Mouse (Mus musculus): ENCODE measurements around the gene Snrnp27. TPM values are rescaled to one million over a fixed set of nuclear protein-coding genes. Genes with fewer than 3 reads are reported as not detected.
A peak's percentile ranks its signal among the peaks of the same experiment; 100 is the strongest.

Gene Snrnp27
- polyA plus RNA-seq, 1 experiment from 2014 or later = 137 TPM

DNA sequence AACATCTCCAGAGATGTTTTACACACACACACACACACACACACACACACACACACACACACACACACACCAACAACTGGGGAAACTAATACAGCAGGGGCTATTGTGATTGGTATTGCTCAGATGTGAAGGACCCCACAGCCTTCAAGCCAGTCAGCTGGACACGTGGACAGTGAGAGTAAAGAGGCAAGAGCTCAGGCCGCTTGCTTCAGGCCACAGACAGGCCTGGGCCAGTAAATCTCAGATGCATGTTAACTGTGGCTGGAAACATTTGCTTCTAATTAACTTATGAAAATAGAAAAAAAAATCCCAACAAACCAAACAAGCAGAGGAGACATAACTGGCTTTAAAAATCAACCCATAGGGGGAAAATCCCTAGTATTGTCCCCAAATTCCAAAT lies 46.5 kb downstream of the Snrnp27 start:
- H3K27me3 ChIP-seq = no peaks in the 10 kb centered on the region
- H3K9ac ChIP-seq = no peak overlapping the region
- 26% methylated on average over 2 of the region's 2 CpGs for WGBS
- H3K4me2 ChIP-seq = no peak overlapping the region
- H3K27ac ChIP-seq = peak overlapping the region; percentile 80
- H3K4me3 ChIP-seq = no peak overlapping the region
- H3K9me3 ChIP-seq = no peaks in the 10 kb centered on the region
- no peaks in the 10 kb centered on the region for H3K36me3 ChIP-seq
- no peak for ATAC-seq (ENCODE audit: insufficient number of reproducible peaks, insufficient read depth, low FRiP score, low TSS enrichment, low read depth)
- H3K4me1 ChIP-seq = peaks cover 9% of the 10 kb centered on the region; the same call in 1 of the 2 replicates

GRCm38 (mm10) chr6:86637171-86637835 lies 47.0 kb downstream of the Snrnp27 start:
- Histone ChIP-seq H3K9ac (no peak overlapping the region), H3K4me2 (no peak overlapping the region), H3K36me3 (no peaks in the 10 kb centered on the region), H3K4me1 (peaks cover 9% of the 10 kb centered on the region; the same call in 1 of the 2 replicates), H3K9me3 (no peaks in the 10 kb centered on the region), H3K27me3 (no peaks in the 10 kb centered on the region), H3K27ac (peak overlapping the region; percentile 80), H3K4me3 (no peak overlapping the region)
- ATAC-seq (ENCODE audit: insufficient number of reproducible peaks, insufficient read depth, low FRiP score, low TSS enrichment, low read depth) = no peak
- 57% methylated on average over 4 of the region's 4 CpGs for WGBS

DNA sequence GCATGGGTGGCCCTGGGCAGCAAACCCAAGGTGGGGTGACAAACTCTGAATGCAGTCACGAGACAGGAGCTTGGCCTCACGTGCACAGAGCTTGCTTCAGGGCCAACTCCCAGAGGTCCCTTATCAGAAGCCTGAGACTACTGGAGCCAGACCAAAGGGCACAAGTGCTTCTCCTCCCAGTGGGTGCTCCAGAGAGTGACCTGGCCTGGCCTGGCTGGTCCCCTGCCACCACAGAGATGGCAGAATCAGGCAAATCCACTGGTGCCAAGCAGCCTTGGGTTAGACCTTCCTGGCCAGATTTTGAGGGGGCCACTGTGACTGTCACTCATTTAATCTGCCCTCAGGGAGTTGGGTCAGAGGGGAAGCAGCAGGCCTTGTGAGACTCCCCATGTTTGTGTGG lies 47.8 kb downstream of the Snrnp27 start:
- WGBS = 76% methylated on average over 2 of the region's 2 CpGs

GRCm38 (mm10) chr6:86630141-86630540 lies 54.2 kb downstream of the Snrnp27 start:
- Histone ChIP-seq H3K4me3 (no peak overlapping the region), H3K4me1 (no peaks in the 10 kb centered on the region; the same call in 1 of the 2 replicates), H3K27ac (no peak overlapping the region), H3K36me3 (no peaks in the 10 kb centered on the region), H3K27me3 (no peaks in the 10 kb centered on the region), H3K9ac (no peak overlapping the region), H3K4me2 (no peak overlapping the region), H3K9me3 (no peaks in the 10 kb centered on the region)
- ATAC-seq (ENCODE audit: insufficient number of reproducible peaks, insufficient read depth, low FRiP score, low TSS enrichment, low read depth) = peak; percentile 30; the same call in 1 of the 2 replicates
- 67% methylated on average over 3 of the region's 3 CpGs for WGBS

More for the DNA sequence above, 47.8 kb downstream of the Snrnp27 start:
- Histone ChIP-seq H3K36me3 (no peaks in the 10 kb centered on the region), H3K9ac (no peak overlapping the region), H3K27me3 (no peaks in the 10 kb centered on the region), H3K9me3 (no peaks in the 10 kb centered on the region), H3K27ac (no peak overlapping the region), H3K4me2 (no peak overlapping the region), H3K4me3 (no peak overlapping the region), H3K4me1 (peaks cover 9% of the 10 kb centered on the region; the same call in 1 of the 2 replicates)
- no peak for ATAC-seq (ENCODE audit: insufficient number of reproducible peaks, insufficient read depth, low FRiP score, low TSS enrichment, low read depth)

GRCm38 (mm10) chr6:86627946-86628345 lies 56.4 kb downstream of the Snrnp27 start, which contains the start of gene Asprv1:
Gene Asprv1, plus strand, starts transcription at chr6:86628164.
- 44% methylated on average over 10 of the region's 10 CpGs for WGBS
- no peaks in the 10 kb centered on the region for H3K9me3 ChIP-seq
- no peaks in the 10 kb centered on the region for H3K27me3 ChIP-seq
- no peak within 1 kb of the TSS for H3K9ac ChIP-seq
- ATAC-seq (ENCODE audit: insufficient number of reproducible peaks, insufficient read depth, low FRiP score, low TSS enrichment, low read depth) = no peak
- no peaks in the 10 kb centered on the region for H3K36me3 ChIP-seq
- H3K4me3 ChIP-seq = no peak within 1 kb of the TSS
- H3K27ac ChIP-seq = no peak within 1 kb of the TSS
- peaks cover 13% of the 10 kb centered on the region for H3K4me1 ChIP-seq
- 0 out of 2 replicates have a peak within 1 kb of the TSS, but pooled peaks have one; percentile 15 for H3K4me2 ChIP-seq

Other genes starting within 250 kb of the Snrnp27 start
- gene C87436, start 246.1 kb downstream of the Snrnp27 start, polyA plus RNA-seq (2015; fragmentation: Nextera tagmentation; extraction: Ambion mirVana) = 27.9 and 31.4 TPM in 2 replicates
- gene Pcbp1, start 158.2 kb downstream of the Snrnp27 start, polyA plus RNA-seq (2015; fragmentation: Nextera tagmentation; extraction: Ambion mirVana) = 270 and 423 TPM in 2 replicates
- gene Asprv1, start 56.4 kb downstream of the Snrnp27 start, polyA plus RNA-seq (2015; fragmentation: Nextera tagmentation; extraction: Ambion mirVana) = 12.1 and 13.4 TPM in 2 replicates
- 12.8 and 14.9 TPM in 2 replicates for gene Mxd1, start 15.4 kb downstream of the Snrnp27 start, polyA plus RNA-seq (2015; fragmentation: Nextera tagmentation; extraction: Ambion mirVana)
- gene Gmcl1, start 48.9 kb upstream of the Snrnp27 start, polyA plus RNA-seq (2015; fragmentation: Nextera tagmentation; extraction: Ambion mirVana) = 46.6 and 48.6 TPM in 2 replicates
- gene Anxa4, start 109.1 kb upstream of the Snrnp27 start, polyA plus RNA-seq (2015; fragmentation: Nextera tagmentation; extraction: Ambion mirVana) = 32.5 and 34.7 TPM in 2 replicates
- gene Aak1, start 165.0 kb upstream of the Snrnp27 start, polyA plus RNA-seq (2015; fragmentation: Nextera tagmentation; extraction: Ambion mirVana) = 16.9 and 19.0 TPM in 2 replicates